Mouse (Mus musculus): ENCODE results near the gene Rpl5. TPM values are rescaled to one million over a fixed set of nuclear protein-coding genes. Genes with fewer than 3 reads are reported as not detected.
A peak's percentile ranks its signal among the peaks of the same experiment; 100 is the strongest.

The Rpl5 gene
- polyA plus RNA-seq (2015; fragmentation: Nextera tagmentation; extraction: Ambion mirVana) = 37.8 and 45.5 TPM in 2 replicates

- Histone ChIP-seq H3K9ac (peak within 1 kb of the TSS; percentile 98), H3K4me3 (peak within 1 kb of the TSS; percentile 87), H3K27me3 (no peaks in the 10 kb centered on the region), H3K4me2 (peak within 1 kb of the TSS; percentile 58), H3K27ac (peak within 1 kb of the TSS; percentile 83), H3K9me3 (replicated peaks) (no peaks in the 10 kb centered on the region), H3K4me1 (replicated peaks) (peaks cover 13% of the 10 kb centered on the region), H3K36me3 (peaks cover 30% of the 10 kb centered on the region)
- WGBS = 3% methylated on average over 66 of the region's 66 CpGs
- ATAC-seq (replicated peaks; ENCODE audit: insufficient number of reproducible peaks, insufficient read depth, low FRiP score, low read depth) = peak; percentile 95
Measured at GRCm38 (mm10) chr5:107900206-107901013, at the start of gene Rpl5. Gene Rpl5, plus strand, starts transcription at chr5:107900502.

GRCm38 (mm10) chr5:107853807-107854206 is 46.5 kb upstream of the Rpl5 start:
- Histone ChIP-seq H3K4me3 (no peak overlapping the region), H3K27me3 (no peaks in the 10 kb centered on the region), H3K4me2 (peak overlapping the region; percentile 47), H3K9me3 (replicated peaks) (no peaks in the 10 kb centered on the region), H3K27ac (peak overlapping the region; percentile 85), H3K4me1 (replicated peaks) (peaks cover 30% of the 10 kb centered on the region), H3K36me3 (no peaks in the 10 kb centered on the region), H3K9ac (0 out of 2 replicates have a peak overlapping the region, but pooled peaks have one; percentile 12)
- peak; percentile 85; the same call in 1 of the 2 replicates for ATAC-seq (replicated peaks; ENCODE audit: insufficient number of reproducible peaks, insufficient read depth, low FRiP score, low read depth)
- 13% methylated on average over 6 of the region's 6 CpGs for WGBS

GRCm38 (mm10) chr5:107854556-107854955 is 45.7 kb upstream of the Rpl5 start:
- ATAC-seq (replicated peaks; ENCODE audit: insufficient number of reproducible peaks, insufficient read depth, low FRiP score, low read depth) = no peak
- no peaks in the 10 kb centered on the region for H3K27me3 ChIP-seq
- peak overlapping the region; percentile 47; the same call in 1 of the 2 replicates for H3K4me2 ChIP-seq
- H3K9me3 ChIP-seq (replicated peaks) = no peaks in the 10 kb centered on the region
- no peak overlapping the region for H3K4me3 ChIP-seq
- 42% methylated on average over 3 of the region's 3 CpGs for WGBS
- H3K9ac ChIP-seq = no peak overlapping the region
- peak overlapping the region; percentile 85 for H3K27ac ChIP-seq
- H3K36me3 ChIP-seq = no peaks in the 10 kb centered on the region
- H3K4me1 ChIP-seq (replicated peaks) = peaks cover 28% of the 10 kb centered on the region

- WGBS = 74% methylated on average over 2 of the region's 2 CpGs
- Histone ChIP-seq H3K27ac (no peak overlapping the region), H3K4me3 (no peak overlapping the region), H3K9me3 (replicated peaks) (no peaks in the 10 kb centered on the region), H3K4me2 (no peak overlapping the region), H3K4me1 (replicated peaks) (peaks cover 28% of the 10 kb centered on the region), H3K27me3 (no peaks in the 10 kb centered on the region), H3K9ac (no peak overlapping the region), H3K36me3 (no peaks in the 10 kb centered on the region)
- no peak for ATAC-seq (replicated peaks; ENCODE audit: insufficient number of reproducible peaks, insufficient read depth, low FRiP score, low read depth)
Measured at GRCm38 (mm10) chr5:107855546-107855945, 44.8 kb upstream of the Rpl5 start.

GRCm38 (mm10) chr5:107858963-107859362 is 41.3 kb upstream of the Rpl5 start:
- no peaks in the 10 kb centered on the region for H3K9me3 ChIP-seq (replicated peaks)
- 49% methylated on average over 2 of the region's 2 CpGs for WGBS
- no peak for ATAC-seq (replicated peaks; ENCODE audit: insufficient number of reproducible peaks, insufficient read depth, low FRiP score, low read depth)
- H3K36me3 ChIP-seq = no peaks in the 10 kb centered on the region
- peaks cover 13% of the 10 kb centered on the region for H3K4me1 ChIP-seq (replicated peaks)
- no peaks in the 10 kb centered on the region for H3K27me3 ChIP-seq
- no peak overlapping the region for H3K4me2 ChIP-seq
- H3K9ac ChIP-seq = no peak overlapping the region
- no peak overlapping the region for H3K27ac ChIP-seq
- no peak overlapping the region for H3K4me3 ChIP-seq

GRCm38 (mm10) chr5:107863971-107864370 is 36.3 kb upstream of the Rpl5 start:
- Histone ChIP-seq H3K27me3 (no peaks in the 10 kb centered on the region), H3K36me3 (no peaks in the 10 kb centered on the region), H3K4me2 (no peak overlapping the region), H3K9me3 (replicated peaks) (no peaks in the 10 kb centered on the region), H3K9ac (no peak overlapping the region), H3K4me3 (no peak overlapping the region), H3K4me1 (replicated peaks) (peaks cover 27% of the 10 kb centered on the region), H3K27ac (no peak overlapping the region)
- 81% methylated on average over 3 of the region's 3 CpGs for WGBS
- ATAC-seq (replicated peaks; ENCODE audit: insufficient number of reproducible peaks, insufficient read depth, low FRiP score, low read depth) = no peak

GRCm38 (mm10) chr5:107866127-107867126 is 33.9 kb upstream of the Rpl5 start:
- no peak overlapping the region for H3K4me3 ChIP-seq
- peak overlapping the region; percentile 65 for H3K4me2 ChIP-seq
- ATAC-seq (replicated peaks; ENCODE audit: insufficient number of reproducible peaks, insufficient read depth, low FRiP score, low read depth) = no peak
- H3K9me3 ChIP-seq (replicated peaks) = no peaks in the 10 kb centered on the region
- H3K9ac ChIP-seq = no peak overlapping the region
- peak overlapping the region; percentile 38 for H3K27ac ChIP-seq
- peaks cover 27% of the 10 kb centered on the region for H3K4me1 ChIP-seq (replicated peaks)
- no peaks in the 10 kb centered on the region for H3K36me3 ChIP-seq
- no peaks in the 10 kb centered on the region for H3K27me3 ChIP-seq
- WGBS = 21% methylated on average over 2 of the region's 2 CpGs

GRCm38 (mm10) chr5:107867970-107868904 is 32.1 kb upstream of the Rpl5 start:
- H3K27ac ChIP-seq = peak overlapping the region; percentile 95
- H3K4me2 ChIP-seq = peak overlapping the region; percentile 65
- WGBS = under 1% methylated on average over 81 of the region's 82 CpGs
- H3K9ac ChIP-seq = peak overlapping the region; percentile 81
- H3K27me3 ChIP-seq = no peaks in the 10 kb centered on the region
- no peaks in the 10 kb centered on the region for H3K36me3 ChIP-seq
- H3K4me1 ChIP-seq (replicated peaks) = peaks cover 40% of the 10 kb centered on the region
- H3K4me3 ChIP-seq = peak overlapping the region; percentile 68
- ATAC-seq (replicated peaks; ENCODE audit: insufficient number of reproducible peaks, insufficient read depth, low FRiP score, low read depth) = peak; percentile 56
- no peaks in the 10 kb centered on the region for H3K9me3 ChIP-seq (replicated peaks)

- Histone ChIP-seq H3K27me3 (no peaks in the 10 kb centered on the region), H3K27ac (peak overlapping the region; percentile 95), H3K9me3 (replicated peaks) (no peaks in the 10 kb centered on the region), H3K36me3 (no peaks in the 10 kb centered on the region), H3K9ac (peak overlapping the region; percentile 81), H3K4me1 (replicated peaks) (peaks cover 44% of the 10 kb centered on the region), H3K4me2 (peak overlapping the region; percentile 65), H3K4me3 (peak overlapping the region; percentile 68)
- ATAC-seq (replicated peaks; ENCODE audit: insufficient number of reproducible peaks, insufficient read depth, low FRiP score, low read depth) = peak; percentile 98
- under 1% methylated on average over 53 of the region's 58 CpGs for WGBS
Measured at GRCm38 (mm10) chr5:107868905-107869424, 31.3 kb upstream of the Rpl5 start.

GRCm38 (mm10) chr5:107869701-107870100 is 30.6 kb upstream of the Rpl5 start:
- Histone ChIP-seq H3K27me3 (no peaks in the 10 kb centered on the region), H3K4me2 (peak overlapping the region; percentile 65), H3K27ac (0 out of 2 replicates have a peak overlapping the region, but pooled peaks have one; percentile 95), H3K4me3 (no peak overlapping the region), H3K4me1 (replicated peaks) (peaks cover 42% of the 10 kb centered on the region), H3K9ac (no peak overlapping the region), H3K36me3 (no peaks in the 10 kb centered on the region), H3K9me3 (replicated peaks) (no peaks in the 10 kb centered on the region)
- WGBS = 43% methylated on average over 2 of the region's 2 CpGs
- no peak for ATAC-seq (replicated peaks; ENCODE audit: insufficient number of reproducible peaks, insufficient read depth, low FRiP score, low read depth)

Data from heart, embryonic 15.5 days (tissue).